Mouse (Mus musculus) kidney, adult 2 months (tissue): ENCODE results near the gene Kcnab1.

Experiments
- CTCF ChIP-seq: fragments of 200-500 bp; conservative IDR thresholded peaks from 2 replicates; pipeline ENCODE4 v1.5.1; 2011; ENCODE audit warnings: low read depth, mild to moderate bottlenecking, control low read depth, low read length, moderate library complexity, mixed read lengths; ENCODE audit not compliant: insufficient read depth, insufficient read length
- POLR2A ChIP-seq: fragments of 200-500 bp; IDR thresholded peaks from one replicate; pipeline ENCODE4 v1.6.1; 2011; ENCODE audit warnings: low read depth, low read length, control low read depth

- TF ChIP-seq POLR2A = no peak
- TF ChIP-seq CTCF = no peak
These were observed 254.3 kb downstream of the Kcnab1 start for GRCm38 (mm10) chr3:65363438-65363837.
